Mouse (Mus musculus) kidney, postnatal 4 days (tissue): Measurements from ENCODE around the gene Akap11.
"Not testable (repeated sequence)": the region's sequence is repeated elsewhere in the genome, so short reads cannot be mapped to it uniquely, and the experiment has no call there.

Experiments
- DNase-seq, 2 experiments: peaks; one replicate each; pipeline ENCODE4 v3.0.0; 2021; ENCODE audit warnings: mixed read lengths in 2 of 2

Akap11 gene

GRCm38 (mm10) chr14:78536281-78537165 lies at the start of gene Akap11:
Akap11 (minus strand) TSS chr14:78536808.
- DNase-seq: peak; percentile 95 to 98

DNA sequence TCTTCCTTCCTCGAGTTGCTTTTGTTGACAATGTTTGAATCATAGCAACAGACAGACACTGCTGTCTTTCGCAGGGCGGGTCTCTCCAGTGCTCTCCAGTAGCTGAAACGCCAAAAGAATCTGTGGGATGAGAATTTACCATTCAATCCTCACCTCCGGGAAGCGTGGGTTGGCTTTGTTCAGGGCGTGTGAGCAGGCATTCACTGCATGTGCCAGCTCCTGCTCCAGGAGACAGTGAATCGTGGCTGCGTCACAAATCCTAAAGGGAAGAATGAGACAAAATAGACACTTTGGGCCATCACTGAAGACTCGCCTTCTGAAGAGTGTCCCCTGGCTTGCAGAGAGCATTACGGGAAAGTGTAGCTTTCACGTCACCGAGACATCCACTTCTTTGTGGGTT lies 47.6 kb upstream of the Akap11 start:
- no peak for DNase-seq

DNA sequence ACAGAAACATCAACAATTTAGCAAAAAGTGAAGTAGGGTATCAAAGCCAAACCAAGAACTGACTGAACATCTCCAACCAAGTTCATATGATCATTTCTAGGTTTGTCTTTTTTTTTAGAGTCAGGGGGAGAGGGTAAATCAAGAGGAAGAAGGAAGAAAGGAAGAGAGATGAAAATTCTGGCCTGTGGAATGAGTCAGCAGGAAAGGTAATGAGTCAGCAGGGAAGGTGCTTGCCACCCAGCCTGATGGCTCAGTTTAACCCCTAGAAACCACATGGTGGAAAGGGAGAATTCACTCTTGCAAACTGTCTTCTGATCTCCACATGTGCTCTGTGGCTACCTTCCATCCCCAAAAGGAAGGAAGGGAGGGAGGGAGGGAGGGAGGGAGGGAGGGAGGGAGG lies 46.6 kb upstream of the Akap11 start:
- DNase-seq: no peak

- peak; percentile 15 to 22 for DNase-seq
Observed at GRCm38 (mm10) chr14:78575899-78576298, 39.3 kb upstream of the Akap11 start.

GRCm38 (mm10) chr14:78568410-78568809 lies 31.8 kb upstream of the Akap11 start:
- DNase-seq: no peak

GRCm38 (mm10) chr14:78566431-78566830 lies 29.8 kb upstream of the Akap11 start:
- DNase-seq: no peak

DNA sequence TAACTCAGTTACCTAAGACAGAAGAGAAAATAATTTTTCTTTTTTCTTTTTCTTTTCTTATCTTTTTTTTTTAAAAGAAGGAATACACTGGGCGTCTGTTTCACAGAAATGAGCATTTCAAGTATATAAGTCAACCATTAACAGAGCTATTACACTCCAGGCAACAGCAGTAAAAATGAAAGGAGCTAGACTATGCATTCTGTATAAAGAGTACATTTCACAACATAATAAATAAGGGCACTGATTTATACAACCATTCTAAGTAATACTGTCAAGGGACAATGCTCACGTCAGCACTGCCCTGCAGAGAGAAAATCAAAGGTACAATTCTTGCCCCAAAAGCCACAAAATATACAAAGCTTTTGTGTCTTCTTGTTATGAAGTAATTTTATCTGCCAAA lies 27.7 kb upstream of the Akap11 start:
- DNase-seq: no peak

DNA sequence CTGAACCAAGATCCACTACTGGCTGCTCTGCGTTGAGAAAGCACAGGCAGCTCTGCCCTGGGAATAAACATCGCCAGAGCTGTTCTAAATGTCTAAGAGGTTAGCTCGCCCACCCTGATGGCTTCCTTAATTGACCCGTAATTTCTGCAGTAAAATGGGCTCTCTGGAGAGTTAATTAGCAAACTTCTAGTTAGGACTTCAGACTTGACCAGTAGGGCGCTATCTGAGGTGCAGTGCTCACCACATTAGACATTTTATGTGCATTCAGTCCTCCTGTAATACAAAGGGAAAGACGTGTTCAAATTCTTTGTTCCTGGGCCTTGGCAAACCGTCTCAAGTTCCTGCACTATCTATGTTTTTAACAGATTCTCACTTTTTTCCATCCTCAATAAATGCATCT lies 26.6 kb upstream of the Akap11 start:
- no peak for DNase-seq

DNA sequence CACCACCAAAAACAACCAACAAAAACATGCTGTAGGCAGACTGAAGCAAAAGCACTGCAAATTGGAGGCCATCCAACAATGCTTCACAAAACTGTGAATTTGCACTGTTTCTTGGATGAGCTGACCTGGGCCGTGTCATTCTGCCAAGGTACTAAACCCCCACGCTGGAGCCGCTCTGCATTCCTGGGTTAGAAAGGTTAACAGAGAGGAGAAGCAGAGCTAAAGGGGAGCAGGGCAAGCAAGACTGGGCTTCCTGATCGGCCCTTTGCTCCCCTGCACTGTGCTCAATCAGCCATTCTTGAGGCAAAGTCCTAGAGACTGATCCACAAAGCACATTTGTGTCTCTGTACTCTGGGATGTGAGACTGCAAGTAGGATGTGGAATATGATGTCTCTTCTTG lies 25.5 kb upstream of the Akap11 start:
- peak; percentile 18 to 40 for DNase-seq

DNA sequence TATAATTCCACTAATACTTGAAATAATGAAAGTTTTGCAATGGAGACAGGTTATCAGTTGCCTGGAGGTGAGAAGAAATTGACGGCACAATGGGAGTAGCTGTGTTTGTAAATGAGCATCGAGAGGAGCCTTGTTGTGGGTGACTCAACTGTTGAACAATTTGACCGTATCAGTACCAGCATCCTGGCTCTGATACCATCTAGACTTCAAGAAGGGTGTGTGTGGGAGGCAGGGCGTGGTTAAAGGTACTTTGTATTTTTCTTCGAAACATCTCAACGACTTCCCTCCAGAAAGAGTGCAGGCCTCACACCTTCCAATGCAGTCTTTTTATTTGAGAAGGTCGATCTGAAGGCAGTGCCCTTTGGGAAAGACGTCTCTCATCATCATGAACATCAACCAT lies 22.4 kb upstream of the Akap11 start:
- no peak for DNase-seq

DNA sequence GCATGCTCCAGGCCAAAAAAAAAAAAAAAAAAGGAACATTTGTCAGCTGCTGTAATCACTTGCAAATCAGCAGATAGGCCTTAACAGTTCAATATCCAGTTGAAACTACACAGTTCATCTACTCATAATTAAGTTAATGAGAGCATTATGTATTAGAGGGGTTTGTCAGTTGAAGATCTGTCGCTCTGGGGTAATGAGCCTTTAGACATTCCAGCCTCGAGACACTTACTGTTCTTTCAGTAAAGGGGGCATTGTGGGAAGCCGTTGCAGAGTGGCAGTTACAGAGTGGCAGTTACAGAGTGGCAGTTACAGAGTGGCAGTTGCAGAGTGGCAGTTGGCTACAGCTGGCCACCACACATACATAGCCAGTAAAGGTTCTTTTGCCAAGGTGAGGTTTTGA lies 18.2 kb upstream of the Akap11 start:
- not testable (repeated sequence) for DNase-seq

- DNase-seq: no peak
Observed at GRCm38 (mm10) chr14:78553661-78554060, 17.1 kb upstream of the Akap11 start.

- DNase-seq: no peak
Observed at GRCm38 (mm10) chr14:78548807-78549206, 12.2 kb upstream of the Akap11 start.

DNA sequence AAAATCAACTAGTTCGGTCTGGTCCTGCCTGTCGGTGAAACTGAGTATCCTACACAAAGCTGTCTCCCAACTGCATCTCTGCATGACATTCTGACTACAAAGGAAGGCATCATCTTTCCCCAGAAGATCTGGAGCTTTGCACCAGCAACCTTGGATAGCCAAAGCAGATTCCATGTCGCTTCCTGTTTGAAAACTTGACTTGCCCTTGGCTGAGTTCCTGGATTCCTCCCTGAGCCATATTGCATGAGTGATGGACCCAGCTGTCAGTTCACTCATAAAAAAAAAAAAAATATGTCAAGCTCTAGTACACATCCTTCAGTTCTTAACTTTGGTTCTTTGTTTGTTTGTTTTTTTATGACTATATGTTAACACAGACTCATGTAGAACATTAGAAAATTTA lies 4.7 kb upstream of the Akap11 start:
- DNase-seq: peak in 1 of 2 experiments; percentile 24

DNA sequence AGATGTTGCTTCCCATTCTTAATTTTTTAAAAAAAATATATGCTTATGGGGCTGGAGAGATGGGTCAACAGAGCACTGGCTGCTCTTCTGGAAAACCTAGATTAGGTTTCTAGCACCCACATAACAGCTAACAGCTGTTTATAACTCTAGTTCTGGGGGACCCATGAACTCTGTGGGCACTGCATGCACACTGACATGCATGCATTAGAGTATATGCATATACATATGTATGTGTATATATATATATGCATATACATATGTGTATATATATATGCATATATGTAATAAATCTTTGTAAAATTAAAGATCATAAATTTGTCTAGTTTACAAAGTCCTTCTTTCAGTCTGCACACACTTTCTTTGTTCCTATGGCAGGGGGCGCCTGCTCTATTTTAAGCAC lies 3.2 kb upstream of the Akap11 start:
- no peak for DNase-seq

DNA sequence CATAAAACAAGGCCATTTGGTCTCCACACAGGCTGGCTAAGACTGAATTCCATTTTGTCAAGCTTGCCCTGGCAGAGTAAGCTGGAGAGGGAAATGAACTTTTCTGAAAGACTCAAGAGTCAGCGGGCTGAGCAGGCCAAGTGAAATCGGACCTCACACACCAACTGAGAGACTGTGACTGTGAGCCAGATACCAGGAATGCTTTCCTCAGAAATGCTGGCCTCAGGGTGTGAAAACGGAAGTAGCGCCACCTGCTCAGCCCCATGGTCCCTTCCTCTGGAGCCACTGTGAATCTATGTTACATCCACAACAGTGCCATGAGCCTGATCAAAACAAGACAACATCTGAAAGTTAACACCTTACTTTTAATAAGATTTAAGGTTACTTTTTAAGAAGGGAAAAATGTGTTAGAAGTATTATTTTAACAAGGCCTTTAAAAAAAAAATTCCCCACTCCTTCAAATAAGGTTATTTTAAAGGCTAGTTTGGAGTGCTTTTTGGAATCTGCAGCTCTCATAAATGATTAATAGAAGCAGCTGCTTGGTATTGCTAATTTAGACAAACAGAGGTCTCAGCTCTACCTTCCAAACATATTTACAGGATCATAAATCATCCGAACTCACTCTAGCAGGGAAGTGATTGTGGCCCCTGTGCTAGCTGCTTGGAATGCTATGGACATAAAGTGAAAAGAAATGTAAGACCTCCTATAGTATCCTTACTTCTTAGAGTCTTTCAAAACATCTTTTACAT lies 2.1 kb upstream of the Akap11 start:
- DNase-seq: peak; percentile 42 to 62

- DNase-seq: no peak
Observed at GRCm38 (mm10) chr14:78537551-78537950, 943 bp upstream of the Akap11 start.

DNA sequence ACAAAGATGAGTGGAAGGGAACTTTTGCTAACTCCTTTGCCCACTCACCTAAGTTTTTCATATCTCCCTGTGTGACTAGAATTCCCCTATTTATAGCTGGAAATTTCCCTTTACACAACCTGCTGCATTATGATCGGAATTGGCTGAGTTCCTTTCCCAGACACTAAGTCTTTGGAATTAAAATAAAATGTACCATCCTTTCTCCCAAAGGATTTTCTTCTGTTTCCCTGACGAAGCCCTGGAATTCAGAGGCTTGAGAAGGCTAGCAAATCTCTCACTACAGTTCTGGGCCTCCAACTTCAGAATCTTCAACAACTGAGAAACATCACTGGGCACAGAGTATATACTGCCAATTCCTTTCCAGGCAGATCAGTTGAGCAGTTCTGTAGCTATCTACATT lies 1.2 kb downstream of the Akap11 start:
- DNase-seq: no peak

DNA sequence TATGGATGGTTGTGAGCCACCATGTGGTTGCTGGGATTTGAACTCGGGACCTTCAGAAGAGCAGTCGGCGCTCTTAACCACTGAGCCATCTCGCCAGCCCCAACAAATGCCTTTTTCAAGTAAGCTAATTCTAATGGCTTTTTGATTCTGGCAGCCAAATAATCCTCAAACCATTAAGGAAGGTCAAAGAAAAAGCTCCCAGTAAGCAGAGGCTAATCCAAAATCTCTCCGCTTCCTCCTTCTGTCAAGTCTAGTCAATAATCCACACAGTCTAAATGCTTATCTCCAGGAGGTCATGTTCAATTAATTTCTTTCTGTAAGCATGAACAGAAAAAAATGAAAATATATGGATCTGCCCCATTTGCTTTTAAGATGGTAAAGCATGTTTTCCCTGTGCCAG lies 2.0 kb downstream of the Akap11 start:
- DNase-seq: no peak

- DNase-seq: no peak
Observed at GRCm38 (mm10) chr14:78533701-78534100, 2.9 kb downstream of the Akap11 start.

DNA sequence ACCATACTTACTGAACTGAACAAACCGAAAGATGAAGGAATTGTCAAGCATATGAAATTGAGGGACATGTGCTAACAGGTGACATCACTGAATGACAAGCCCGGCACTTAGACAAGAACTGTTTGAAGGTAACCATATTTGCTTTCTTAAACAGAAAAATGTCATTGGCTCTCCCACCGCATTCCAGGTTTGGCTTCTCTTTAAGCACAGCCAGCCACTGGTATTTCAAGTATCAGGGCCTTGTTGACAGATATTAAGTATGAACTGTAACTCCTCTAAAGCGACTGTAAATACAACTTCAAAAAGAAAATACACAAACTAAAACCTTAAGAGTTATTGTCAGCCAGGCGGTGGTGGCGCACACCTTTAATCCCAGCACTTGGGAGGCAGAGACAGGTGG lies 4.3 kb downstream of the Akap11 start:
- no peak for DNase-seq

- DNase-seq: no peak
Observed at GRCm38 (mm10) chr14:78530256-78530655, 6.4 kb downstream of the Akap11 start.

- DNase-seq: peak in 1 of 2 experiments; percentile 22
Observed at GRCm38 (mm10) chr14:78528461-78529425, 7.9 kb downstream of the Akap11 start.
